ENCODE assay signal across 8 mouse cellular contexts in genomic region chr13:33934743-33935142, GRCm38 (mm10). TPM values are rescaled to one million over a fixed set of nuclear protein-coding genes. Genes with fewer than 3 reads are reported as not detected.
DNase-seq lines count a peak whose midpoint lies in the region; ATAC-seq and TF ChIP-seq lines count a peak whose summit lies in the region.

No protein-coding gene starts in this region.

- no peak for TF ChIP-seq CTCF in liver, adult 2 months (IDR thresholded peaks at IDR 0.05; ENCODE audit: low read depth, low read length)
- TF ChIP-seq CTCF in cortical plate, adult 2 months (IDR thresholded peaks at IDR 0.05; ENCODE audit: extremely low read depth, insufficient read depth, low read length) = no peak

- H3K27me3 ChIP-seq in liver, adult 2 months (ENCODE audit: control insufficient read depth, insufficient read depth, low read length) = no peaks in the 10 kb centered on the region
- H3K27me3 ChIP-seq in hindbrain, embryonic 16.5 days (replicated peaks; ENCODE audit: control insufficient read depth, insufficient read depth, low read length) = no peaks in the 10 kb centered on the region
- no peaks in the 10 kb centered on the region for H3K27me3 ChIP-seq in midbrain, embryonic 16.5 days (ENCODE audit: control insufficient read depth, insufficient read depth, low read depth, low read length)

- 66% methylated on average over 6 of the region's 6 CpGs for WGBS in liver, adult 2 months
- 77% methylated on average over 6 of the region's 6 CpGs for WGBS in hindbrain, embryonic 16.5 days
- WGBS in midbrain, embryonic 16.5 days = 80% methylated on average over 6 of the region's 6 CpGs

- ATAC-seq in hindbrain, embryonic 16.5 days = no peak
- no peak for ATAC-seq in midbrain, embryonic 16.5 days

- H3K79me2 ChIP-seq in liver, adult 2 months (ENCODE audit: control insufficient read depth, insufficient read depth, low read length) = no peaks in the 10 kb centered on the region; the same call in 1 of the 2 replicates

- DNase-seq in liver, adult 2 months (ENCODE audit: extremely low read depth, low read depth, low spot score) = no peak
- DNase-seq in liver = no peak
- DNase-seq in thymus, postnatal 14 days = no peak
- DNase-seq in cerebellum, adult 11 months = no peak
- no peak for DNase-seq in thymus, postnatal 36 days

- peak overlapping the region; percentile 92 for H3K4me3 ChIP-seq in liver, adult 2 months (ENCODE audit: insufficient read depth, low read depth, low read length)
- H3K4me3 ChIP-seq in cortical plate, adult 2 months (ENCODE audit: insufficient read depth, low read length) = peak overlapping the region; percentile 69; the same call in 1 of the 2 replicates
- no peak overlapping the region for H3K4me3 ChIP-seq in hindbrain, embryonic 16.5 days (ENCODE audit: low read length)
- H3K4me3 ChIP-seq in midbrain, embryonic 16.5 days (ENCODE audit: low read depth, low read length) = no peak overlapping the region

- H3K36me3 ChIP-seq in liver, adult 2 months (ENCODE audit: control insufficient read depth, insufficient read depth, low read length) = no peaks in the 10 kb centered on the region; the same call in 1 of the 2 replicates
- peaks cover 2% of the 10 kb centered on the region; the same call in 1 of the 2 replicates for H3K36me3 ChIP-seq in hindbrain, embryonic 16.5 days (ENCODE audit: control insufficient read depth, insufficient read depth, low read length)
- H3K36me3 ChIP-seq in midbrain, embryonic 16.5 days (ENCODE audit: control insufficient read depth, insufficient read depth, low read length) = no peaks in the 10 kb centered on the region

- H3K4me1 ChIP-seq in liver, adult 2 months (ENCODE audit: control insufficient read depth, insufficient read depth, low read length) = peaks cover 6% of the 10 kb centered on the region
- peaks cover 3% of the 10 kb centered on the region for H3K4me1 ChIP-seq in cortical plate, adult 2 months (ENCODE audit: control insufficient read depth, insufficient read depth, low read length)
- peaks cover 7% of the 10 kb centered on the region for H3K4me1 ChIP-seq in hindbrain, embryonic 16.5 days (ENCODE audit: control insufficient read depth, insufficient read depth, low read depth, low read length)
- peaks cover 5% of the 10 kb centered on the region for H3K4me1 ChIP-seq in midbrain, embryonic 16.5 days (ENCODE audit: control insufficient read depth, insufficient read depth, low read length)

- no peak for TF ChIP-seq POLR2A in liver, adult 2 months (IDR thresholded peaks at IDR 0.05; ENCODE audit: extremely low read depth, insufficient read depth, low read length)
- no peak for TF ChIP-seq POLR2A in cortical plate, adult 2 months (IDR thresholded peaks at IDR 0.05; ENCODE audit: extremely low read depth, insufficient read depth, low read length)

- H3K9ac ChIP-seq in liver, adult 2 months (ENCODE audit: low read depth, low read length) = no peak overlapping the region
- H3K9ac ChIP-seq in hindbrain, embryonic 16.5 days (ENCODE audit: low read depth, low read length) = no peak overlapping the region
- no peak overlapping the region for H3K9ac ChIP-seq in midbrain, embryonic 16.5 days (ENCODE audit: low read depth, low read length)

- no peaks in the 10 kb centered on the region for H3K9me3 ChIP-seq in hindbrain, embryonic 16.5 days (ENCODE audit: control insufficient read depth, low read length)
- no peaks in the 10 kb centered on the region for H3K9me3 ChIP-seq in midbrain, embryonic 16.5 days (replicated peaks; ENCODE audit: control insufficient read depth, low read length, poor library complexity, severe bottlenecking)

- no peak overlapping the region for H3K27ac ChIP-seq in liver, adult 2 months (replicated peaks; ENCODE audit: insufficient read depth, low read depth, low read length)
- no peak overlapping the region for H3K27ac ChIP-seq in cortical plate, adult 2 months (ENCODE audit: insufficient read depth, low read length)
- no peak overlapping the region for H3K27ac ChIP-seq in hindbrain, embryonic 16.5 days (ENCODE audit: low read depth, low read length)
- no peak overlapping the region for H3K27ac ChIP-seq in midbrain, embryonic 16.5 days (ENCODE audit: low read length)

- peak overlapping the region; percentile 93 for H3K4me2 ChIP-seq in hindbrain, embryonic 16.5 days (ENCODE audit: low read length)
- peak overlapping the region; percentile 81; the same call in 1 of the 2 replicates for H3K4me2 ChIP-seq in midbrain, embryonic 16.5 days (ENCODE audit: low read length)

RNA-seq across cellular contexts. Expression of gene Serpinb6c, which starts 29.2 kb away (rescaled TPM):
- 0.18 TPM in 1 of 2 replicates, not detected in the other for total RNA-seq in liver, adult 2 months (2014; rRNA removed)
- polyA plus RNA-seq in liver, adult 2 months (2012; rRNA removed) = not detected in 2 replicates
- polyA plus RNA-seq in cortical plate, adult 2 months (2012; rRNA removed) = 0.28 and 0.44 TPM in 2 replicates
- 0.11 and 0.24 TPM in 2 replicates for polyA plus RNA-seq in hindbrain, embryonic 16.5 days (2015; fragmentation: Nextera tagmentation; extraction: Ambion mirVana)
- polyA plus RNA-seq in midbrain, embryonic 16.5 days (2015; fragmentation: Nextera tagmentation; extraction: Ambion mirVana) = 0.21 and 0.36 TPM in 2 replicates

RNA-seq across cellular contexts. Expression of gene Nqo2, which starts 29.7 kb away (rescaled TPM):
- total RNA-seq in liver, adult 2 months (2014; rRNA removed) = 81.7 and 105 TPM in 2 replicates
- 32.7 and 46.0 TPM in 2 replicates for polyA plus RNA-seq in liver, adult 2 months (2012; rRNA removed)
- polyA plus RNA-seq in cortical plate, adult 2 months (2012; rRNA removed) = 8.2 and 8.8 TPM in 2 replicates
- 11.7 TPM in 2 replicates for polyA plus RNA-seq in hindbrain, embryonic 16.5 days (2015; fragmentation: Nextera tagmentation; extraction: Ambion mirVana)
- 6.3 and 7.7 TPM in 2 replicates for polyA plus RNA-seq in midbrain, embryonic 16.5 days (2015; fragmentation: Nextera tagmentation; extraction: Ambion mirVana)

Comparison
In these comparisons a context has a peak if more than half of its experiments do, and no peak if none do; other contexts are left out.
1. H3K4me3 ChIP-seq: peak in liver, adult 2 months (single experiment) and cortical plate, adult 2 months (single experiment); none in hindbrain, embryonic 16.5 days (single experiment) and midbrain, embryonic 16.5 days (single experiment).